Mouse (Mus musculus): Measurements from ENCODE around the gene Entpd6.

Gene Entpd6

DNA sequence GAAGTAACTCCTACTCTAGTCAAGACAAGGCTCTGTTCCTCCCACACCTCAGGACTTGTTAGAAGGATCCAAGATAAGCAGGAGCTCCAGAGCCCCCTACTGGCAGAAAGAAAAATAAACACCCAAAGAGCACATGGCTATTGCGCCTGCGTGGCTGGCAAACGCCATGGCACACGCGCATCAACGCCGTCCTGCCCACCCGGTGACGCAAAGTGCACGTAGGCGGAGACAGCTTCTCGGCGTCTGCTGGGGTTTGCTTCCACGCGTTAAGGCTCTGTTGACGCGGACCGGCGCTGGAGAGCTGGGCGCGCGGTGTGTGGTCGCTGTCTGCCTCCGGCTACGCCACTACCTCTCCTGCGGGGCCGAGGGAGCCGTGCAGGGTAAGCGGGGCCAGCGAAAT lies at the start of gene Entpd6:
TSS of gene Entpd6 (plus strand) at position 189 of the 400 bp plus-strand sequence.
- peak; percentile 93 to 94 for DNase-seq

DNA sequence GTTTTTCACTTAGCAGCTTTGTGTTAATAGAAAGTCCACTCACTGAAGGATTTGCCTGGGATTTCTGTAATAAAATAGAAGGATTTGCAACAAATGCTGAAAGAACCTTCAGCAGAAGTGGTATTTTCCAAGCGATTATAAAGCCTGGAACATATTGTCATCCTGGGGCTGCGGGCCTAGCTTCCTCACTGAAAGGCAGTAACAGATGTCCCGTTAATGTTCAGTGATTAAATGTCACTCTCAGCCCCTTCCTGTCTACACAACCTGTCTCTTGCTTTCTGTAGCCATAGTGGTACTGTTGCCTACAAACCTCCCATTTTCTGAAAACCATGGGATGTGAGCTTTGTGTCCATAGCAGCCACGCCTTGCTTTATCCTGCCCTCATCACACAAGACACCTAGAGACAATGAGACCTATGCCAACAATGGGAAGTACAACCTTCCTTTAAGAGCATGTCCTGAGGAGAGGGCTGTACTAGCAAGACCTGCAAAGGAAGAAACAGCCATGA lies 36.6 kb upstream of the Entpd6 start:
- no peak for DNase-seq

DNA sequence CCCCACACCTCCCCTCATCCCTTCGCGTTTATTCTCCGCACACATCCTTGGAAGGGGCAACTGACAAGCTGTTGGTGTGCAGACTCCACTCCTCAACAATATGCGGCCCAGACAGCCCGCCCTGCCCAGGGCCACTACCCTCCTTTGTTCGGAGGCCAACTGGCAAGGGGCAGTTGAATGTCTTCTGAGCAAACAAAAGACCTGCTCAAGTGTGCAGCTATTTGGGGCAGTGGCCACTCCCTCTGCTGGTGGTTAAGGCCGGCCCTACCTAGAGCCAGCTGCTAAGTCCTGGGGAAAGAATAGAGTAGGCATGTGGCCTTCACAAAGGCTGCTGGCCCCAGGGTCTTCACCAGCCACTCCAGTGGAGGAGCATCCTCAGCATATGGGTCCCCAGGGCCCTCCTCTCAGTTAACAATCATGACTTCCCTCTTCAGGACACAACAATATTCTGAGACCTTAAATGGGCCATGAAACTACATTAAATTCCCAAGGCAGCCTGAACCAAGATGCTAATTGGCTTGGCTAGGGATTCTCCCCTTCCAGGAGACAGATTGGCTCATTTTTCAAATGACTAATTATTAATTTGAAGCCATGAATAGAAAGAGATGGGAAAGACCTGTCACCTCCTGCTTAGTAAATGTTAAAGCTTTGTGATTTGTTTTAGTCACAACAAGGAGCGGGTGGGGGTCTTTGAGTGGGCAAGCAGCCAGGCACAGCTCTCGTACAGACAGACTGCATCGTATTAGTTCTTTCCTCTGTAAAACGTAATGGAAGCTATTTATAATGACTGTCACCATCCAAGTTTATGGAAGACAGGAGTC lies 12.9 kb upstream of the Entpd6 start:
- DNase-seq, result no peak

DNA sequence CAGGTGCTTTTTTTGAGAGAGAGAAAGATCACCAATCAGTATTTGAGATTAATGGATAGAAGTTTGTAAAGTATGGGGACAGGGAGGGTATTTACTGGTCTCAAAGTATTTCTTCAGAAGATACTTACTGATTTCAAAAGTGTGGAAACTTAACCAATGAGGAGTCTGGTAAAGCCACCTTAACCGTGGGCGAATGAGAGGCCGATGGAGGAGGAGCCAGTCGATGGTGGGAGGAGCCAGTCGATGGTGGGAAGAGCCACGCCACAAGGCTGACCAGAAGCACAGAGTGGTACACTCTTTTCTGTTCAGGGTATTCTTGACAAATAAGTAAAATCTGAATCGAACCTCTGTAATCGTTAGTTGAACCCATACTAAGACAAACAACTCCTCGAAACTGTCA lies 11.0 kb upstream of the Entpd6 start:
- no peak for DNase-seq

DNA sequence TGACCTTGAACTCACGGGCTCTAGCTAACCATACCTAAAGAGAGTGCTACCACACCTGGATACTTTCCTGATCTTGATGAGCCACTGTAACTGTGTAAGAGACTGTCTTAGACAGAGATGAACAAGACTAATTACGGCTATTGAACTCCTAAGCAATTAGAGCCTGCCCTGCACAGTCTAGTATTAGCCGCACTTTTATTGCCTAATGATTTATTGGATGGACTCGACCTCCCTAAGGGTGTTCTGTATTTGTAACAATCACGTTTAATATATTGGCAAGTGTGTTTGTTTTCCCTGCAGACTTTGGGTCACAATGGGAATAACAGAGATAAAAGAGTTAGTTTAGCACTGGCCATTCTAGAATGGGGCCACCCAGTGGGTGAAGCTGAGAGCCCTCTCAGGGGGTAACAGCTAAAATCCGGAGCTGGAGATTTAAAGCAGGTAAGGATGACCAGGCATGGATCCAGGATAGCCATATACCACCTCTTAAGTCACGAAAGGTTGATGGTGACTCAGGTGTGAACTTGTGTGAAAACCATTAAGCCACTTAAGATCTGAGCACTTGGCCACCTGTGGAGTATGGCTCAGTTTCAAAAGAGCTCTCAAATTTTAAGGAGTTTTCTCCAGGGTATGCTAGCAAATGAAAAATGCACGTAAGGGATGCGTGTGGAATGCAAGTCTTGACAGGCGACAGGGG lies 8.5 kb upstream of the Entpd6 start:
- no peak for DNase-seq

DNA sequence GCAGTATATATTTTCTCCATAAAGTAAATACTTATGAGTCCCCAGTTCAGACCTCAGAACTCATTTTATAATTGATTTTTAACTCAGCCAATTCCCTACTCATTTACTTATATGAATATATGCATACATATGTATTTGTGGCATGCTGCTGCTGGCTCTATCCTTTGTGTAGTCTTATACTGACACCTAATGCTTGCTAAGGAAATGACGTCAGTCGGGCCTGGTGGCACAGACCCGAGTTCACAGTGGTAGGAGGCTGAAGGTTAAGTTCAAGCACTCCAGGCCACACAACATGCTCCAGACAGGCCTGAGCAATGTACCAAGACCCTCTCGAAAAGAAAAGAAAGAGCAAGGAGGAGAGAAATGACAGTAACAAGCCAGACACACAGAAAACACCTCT lies 7.4 kb upstream of the Entpd6 start:
- DNase-seq, result no peak

DNA sequence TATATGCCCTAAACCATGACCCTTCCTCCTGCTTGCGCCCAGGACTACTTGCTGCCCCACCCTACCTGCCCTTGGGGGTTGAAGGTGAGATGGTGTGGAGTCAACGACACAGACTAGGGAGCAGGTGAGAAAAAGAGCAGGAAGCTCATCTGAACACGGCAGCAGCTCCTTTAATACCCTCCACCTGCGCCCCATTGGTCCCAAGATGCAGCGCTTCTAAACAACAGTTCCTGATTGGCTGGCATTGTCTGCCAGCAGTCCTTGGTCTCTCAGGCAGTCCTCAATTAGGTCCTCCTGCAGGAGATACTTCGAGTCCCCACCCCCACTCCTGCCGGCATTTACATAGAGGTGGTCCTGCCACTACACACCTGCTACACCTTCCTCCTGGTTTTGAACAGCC lies 3.8 kb upstream of the Entpd6 start:
- DNase-seq, result no peak

DNA sequence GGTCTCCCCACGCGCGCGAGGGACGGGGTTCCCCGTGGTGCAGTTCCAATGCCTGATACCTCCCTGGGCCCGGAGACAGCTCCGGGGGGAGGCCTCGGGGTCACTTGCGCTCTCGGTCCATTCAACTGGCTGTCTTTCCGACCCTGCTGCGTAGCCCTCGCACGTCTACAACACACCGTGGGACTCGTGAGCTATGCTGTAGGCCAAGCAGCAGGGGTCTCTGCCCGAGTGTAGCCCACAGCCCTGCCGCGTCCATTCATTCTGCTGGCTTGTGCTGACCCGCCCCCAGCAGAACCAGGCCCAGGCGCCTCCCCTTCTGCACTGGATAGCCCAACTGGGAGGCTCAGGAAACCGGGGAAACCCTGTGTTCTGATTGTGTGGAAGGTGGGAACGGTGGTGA lies 441 bp downstream of the Entpd6 start:
- DNase-seq, result no peak

DNA sequence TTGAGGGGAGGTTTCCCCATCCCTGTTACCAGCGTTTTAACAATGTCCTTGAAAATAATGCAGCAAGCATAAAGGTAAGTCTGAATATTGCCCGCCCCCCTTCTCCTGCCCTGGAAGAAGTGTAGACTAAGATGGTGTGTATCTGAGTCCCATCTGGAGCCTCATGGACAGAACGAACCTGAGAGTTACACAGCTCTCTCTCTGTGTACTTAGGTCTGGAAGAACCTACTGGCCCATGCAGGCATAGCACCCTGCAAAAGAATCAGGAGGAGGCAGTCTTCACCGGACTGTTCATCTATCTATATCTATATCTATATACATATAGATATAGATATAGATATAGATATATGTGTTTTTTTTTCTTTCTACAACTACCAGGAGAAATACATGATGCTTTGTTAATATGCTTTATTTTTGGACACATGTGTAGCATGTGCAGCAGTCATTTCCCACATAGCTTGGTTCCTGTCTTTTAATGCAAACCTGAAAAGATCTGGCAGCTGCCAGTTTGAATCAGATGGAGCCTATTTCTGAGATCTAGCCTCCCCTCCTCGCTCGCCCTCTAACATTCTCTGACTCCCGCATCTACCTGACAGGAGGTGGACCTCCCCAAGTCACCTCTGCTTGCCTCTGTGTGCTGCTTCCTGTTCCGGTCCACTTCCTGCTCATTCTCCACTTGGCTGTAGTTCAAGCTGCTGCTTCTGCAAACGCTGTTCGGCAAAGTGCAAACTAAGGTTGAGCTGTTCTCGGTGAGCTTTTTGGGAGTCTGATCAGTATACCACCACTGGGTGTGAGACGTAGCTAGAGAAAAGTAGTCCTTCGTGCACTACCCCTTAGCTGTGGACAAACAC lies 1.5 kb downstream of the Entpd6 start:
- DNase-seq, result peak; percentile 43 to 48

DNA sequence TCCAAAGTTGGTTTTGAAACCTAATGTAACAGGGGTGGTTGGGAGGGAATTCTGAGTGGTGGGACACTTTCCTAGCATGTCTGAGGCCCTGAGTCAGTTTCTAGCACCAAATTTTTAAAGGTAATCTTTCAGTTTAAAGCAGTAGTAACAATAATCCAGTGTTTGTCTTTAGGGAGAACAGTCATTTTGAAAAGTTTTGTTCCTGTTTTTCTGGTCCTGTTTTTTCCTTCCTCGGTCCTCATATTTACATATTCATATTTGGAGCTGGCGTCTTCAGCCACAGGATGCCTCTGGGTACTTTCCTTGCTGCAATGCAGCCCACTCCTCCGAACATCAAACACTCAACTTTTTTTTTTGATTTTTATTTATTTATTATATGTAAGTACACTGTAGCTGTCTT lies 6.2 kb downstream of the Entpd6 start:
- no peak for DNase-seq

DNA sequence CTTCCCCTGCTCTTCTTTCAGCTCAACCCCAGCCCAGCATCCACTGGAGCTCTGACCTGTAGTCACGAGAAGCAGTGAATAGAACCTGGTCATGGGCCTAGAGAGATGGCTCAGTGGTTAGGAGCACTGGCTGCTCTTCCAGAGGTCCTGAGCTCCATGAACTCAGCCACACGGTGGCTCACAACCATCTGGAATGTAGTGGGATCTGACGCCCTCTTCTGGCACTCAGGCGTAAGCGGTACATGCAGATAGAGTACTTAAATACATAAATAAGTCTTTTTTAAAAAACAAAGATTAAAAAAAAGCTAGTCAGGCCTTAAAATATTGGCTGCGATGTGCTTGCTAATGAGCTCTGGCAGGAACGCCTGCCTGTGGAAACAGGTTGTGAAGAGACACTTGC lies 12.6 kb downstream of the Entpd6 start:
- no peak for DNase-seq

DNA sequence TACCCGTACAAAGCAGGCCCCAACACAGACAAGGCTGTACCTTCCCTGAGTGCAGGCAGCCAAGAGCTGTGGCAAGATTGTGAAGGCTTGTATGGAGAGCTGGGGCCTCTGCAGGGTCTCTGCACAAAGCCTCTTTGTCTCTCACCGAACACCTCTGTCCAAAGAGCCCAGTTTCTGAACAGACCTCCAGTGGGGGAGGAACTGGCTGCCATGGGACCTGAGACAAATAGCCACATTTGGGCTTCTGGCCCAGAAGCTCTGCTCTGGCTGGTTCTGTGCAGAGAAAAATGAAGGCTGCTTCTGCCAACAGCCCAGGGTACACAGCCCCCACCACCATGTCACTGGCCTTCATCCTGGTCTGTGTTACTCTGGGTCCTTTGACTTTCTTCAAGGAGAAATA lies 16.8 kb downstream of the Entpd6 start:
- DNase-seq, result no peak

DNA sequence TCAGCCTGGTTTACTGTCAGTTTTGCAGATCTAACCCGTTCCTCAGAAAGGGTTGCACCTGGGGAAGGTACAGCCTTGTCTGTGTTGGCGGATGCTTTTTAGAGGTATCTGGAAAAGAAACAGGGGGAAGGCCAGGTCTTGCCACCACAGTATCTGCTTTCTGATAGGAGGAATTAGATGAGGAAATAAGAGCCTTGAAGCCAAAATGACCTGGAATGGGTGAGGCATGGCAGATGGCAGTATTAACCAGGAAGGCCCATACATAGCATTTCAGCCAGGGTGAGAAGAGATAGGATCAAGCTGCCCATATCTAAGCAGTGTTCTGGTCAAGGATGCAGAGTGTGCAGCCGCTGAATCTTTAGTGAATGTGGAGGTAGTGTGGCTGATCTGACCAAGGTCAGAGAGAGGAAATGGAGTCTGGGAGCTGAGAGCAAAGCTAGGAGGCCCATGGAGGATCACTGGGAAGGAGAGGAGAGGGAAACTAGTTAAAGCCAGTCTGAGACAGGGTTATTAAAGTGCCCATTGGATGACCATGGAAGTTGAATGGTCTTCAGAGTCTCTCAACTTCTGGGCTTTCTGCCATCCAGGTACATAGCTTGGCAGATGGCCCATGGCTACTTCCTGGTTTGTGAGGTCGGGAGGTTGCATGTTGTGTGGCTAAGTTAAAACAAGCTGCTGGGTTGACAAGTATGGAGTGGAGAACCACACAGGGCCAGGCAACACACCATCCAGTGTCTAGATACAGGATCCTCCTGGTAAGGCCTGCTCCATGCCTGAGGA lies 17.4 kb downstream of the Entpd6 start:
- DNase-seq, result no peak

DNA sequence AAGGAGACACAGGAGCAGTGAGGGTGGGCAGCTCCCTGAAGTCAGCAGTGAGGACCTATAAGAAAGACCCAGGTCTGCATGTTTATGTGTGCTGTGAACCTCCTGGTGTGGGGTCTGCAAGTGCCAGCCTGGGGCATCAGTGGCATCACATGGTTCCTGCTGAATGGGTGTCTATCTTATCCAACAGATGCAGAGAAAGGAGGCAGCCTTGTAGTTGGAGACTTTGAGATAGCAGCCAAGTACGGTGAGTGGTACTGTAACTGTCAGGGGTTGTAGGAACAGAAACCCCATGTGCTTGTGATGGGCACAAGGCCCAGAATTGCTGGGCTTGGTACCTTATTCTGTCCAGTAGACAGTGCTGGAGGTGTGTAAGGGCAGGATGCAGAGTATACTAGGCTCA lies 19.8 kb downstream of the Entpd6 start:
- DNase-seq, result no peak

DNA sequence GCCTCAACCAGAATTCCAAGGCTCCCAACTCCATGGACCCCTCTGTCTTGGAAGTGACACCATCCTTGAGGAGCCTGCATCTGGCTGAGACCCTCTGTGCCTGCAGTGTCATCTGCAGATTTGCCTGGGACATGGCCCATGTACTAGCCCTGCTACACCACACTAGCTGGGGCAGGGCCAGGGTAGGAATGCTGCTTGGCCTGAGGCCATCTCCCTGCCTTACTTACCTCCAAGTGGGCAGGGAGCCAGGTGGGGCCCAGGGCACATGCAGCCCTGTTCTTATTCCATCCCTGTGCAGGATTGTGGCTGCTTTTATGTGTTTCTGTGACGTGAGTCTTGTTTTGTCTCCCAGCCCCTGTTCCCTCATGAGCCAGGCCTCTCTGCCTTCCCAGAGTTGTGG lies 21.9 kb downstream of the Entpd6 start:
- no peak for DNase-seq

DNA sequence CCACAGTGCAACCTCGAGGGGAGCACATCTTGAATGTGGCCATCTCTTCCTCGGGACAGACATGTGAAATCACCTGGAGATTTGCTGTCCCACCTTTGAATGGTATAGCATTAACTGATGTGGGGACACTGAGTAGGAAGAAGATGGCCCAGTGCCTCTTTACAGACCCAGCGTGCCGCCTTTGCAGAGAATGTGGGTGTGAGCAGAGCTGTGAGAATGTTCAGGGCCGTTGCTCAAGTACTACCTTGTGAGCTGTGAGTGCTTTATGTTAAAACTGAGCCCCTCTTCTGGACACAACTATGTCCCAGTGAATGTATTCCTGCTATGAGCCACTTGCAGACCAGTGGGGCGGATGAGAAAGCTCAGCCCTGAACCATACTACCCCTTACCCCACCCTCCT lies 22.3 kb downstream of the Entpd6 start:
- no peak for DNase-seq

DNA sequence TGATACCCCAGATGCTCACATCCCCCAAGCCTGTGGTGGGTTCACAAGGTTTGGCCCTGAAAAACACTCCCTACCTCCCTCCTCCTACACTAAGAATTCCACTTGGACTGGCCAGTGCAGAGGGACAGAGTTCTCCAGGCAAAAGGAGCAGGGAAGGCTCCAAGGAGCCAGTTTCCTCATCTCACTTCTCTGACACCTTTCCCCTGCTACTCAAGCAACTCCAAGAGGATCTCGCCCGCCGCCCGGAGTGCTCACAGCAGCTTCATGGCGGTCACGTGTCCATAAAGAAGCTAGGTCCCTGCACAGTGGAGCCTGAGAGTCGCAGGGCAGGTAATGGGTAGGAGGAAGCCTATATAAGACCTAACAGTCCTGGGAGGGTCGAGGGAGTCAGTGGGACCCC lies 23.2 kb downstream of the Entpd6 start:
- no peak for DNase-seq

DNA sequence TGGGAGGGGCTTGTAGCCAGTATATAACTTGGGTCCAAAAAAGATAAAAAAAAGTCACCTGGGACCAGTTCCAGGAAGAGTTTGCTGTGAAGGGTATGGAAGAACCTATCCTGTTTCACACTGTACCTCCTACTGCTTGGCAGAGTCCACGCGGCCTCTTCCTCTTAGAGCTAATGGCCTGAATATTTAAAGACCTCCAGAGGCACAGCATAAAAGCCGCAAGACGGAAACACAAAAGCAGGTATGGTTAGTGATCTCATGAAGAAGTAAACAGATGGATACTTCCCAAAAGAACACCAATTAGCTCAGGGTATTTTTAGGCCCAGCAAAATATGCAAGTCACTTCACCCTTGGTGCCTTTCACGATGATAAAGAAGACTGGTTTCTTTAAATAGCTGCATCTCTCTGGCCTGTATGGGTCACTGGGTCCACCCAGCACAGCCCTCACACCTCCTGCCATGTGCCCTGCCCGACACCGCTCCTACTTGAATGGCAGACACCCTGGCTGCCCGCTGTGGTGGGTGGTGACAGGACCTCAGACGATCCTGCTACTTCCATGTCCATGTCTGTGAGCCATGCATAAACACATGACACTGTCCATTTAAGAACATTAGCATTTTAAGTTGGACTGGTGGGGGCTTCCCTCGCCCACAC lies 23.8 kb downstream of the Entpd6 start:
- no peak for DNase-seq

DNA sequence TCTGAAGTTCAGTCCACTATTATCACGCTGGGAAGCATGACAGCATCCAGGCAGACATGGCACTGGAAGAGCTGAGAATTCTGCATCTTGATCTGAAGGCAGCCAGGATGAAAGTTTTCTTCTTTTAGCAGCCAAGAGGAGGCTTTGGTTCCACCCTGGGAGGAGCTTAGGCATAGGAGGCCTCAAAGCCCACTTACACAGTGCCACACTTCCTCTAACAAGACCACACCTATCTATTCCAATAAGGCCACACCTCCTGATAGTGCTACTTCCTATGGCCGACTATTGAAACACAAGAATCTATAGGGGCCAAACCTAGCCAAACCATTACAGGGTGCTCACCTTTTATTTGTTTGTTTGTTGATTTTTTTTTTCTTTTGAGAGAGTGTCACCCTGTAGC lies 34.0 kb downstream of the Entpd6 start:
- no peak for DNase-seq

DNA sequence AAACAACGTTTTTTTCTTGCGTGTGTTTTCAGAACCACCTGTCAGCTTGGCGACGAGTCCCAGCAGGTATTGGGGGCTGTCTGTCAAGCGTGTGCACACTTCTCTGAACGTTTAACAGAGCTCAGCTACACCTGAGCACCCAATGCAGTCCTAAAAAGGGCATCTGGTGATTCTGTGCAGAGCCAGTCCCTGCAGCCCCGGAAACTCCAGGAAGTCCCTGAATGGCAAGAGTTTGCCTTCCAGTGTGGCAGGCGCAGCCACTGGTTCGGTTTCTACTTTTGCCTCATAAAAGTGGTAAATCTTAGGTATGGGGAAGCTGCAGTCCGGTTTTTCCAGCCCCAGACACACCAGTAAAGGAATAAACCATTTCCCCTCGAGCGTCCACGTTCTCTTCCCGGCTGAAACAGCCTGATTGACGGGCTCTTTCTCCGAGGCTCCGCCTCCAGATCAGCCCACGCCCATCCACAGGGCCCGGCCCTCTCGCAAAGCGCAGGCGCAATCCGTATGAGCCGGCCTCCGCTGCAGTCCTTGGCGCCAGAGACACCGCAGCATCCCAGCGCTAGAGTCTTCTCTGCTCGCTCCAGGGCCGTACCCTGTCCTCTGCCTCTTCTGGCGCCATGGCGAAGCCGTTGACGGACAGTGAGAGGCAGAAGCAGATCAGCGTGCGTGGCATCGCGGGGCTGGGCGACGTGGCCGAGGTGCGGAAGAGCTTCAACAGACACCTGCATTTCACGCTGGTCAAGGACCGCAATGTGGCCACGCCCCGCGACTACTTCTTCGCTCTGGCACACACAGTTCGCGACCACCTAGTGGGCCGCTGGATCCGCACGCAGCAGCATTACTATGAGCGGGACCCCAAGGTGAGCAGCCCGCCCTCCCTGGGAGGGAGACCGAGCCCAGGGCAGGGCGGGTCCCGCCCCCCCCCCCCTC lies 37.7 kb downstream of the Entpd6 start, which contains the start of gene Pygb:
TSS of gene Pygb (plus strand) at position 485 of the 930 bp plus-strand sequence.
- DNase-seq, result peak; percentile 79 to 84

Data from thymus, postnatal 36 days (tissue).